In the genomic region with DNA sequence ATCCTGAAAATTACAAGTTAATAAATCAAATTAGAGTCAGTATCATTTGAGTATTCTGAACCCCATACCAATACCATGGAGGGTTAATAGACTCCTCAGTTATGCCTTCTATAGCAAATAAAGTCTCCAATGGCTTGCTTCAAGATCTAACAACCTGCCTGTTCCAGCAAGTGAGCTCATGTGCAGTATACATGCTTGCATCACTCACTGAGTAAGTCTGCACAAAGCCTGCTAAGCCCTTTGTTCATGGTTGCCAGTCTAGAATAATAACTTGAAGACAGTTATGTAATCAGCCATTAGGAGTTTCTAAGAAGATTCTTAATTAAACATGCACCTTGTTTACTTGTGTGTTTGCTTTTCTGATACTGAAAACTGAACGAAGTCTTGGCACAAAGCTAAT, we compare ENCODE assay signal across 23 mouse cellular contexts.
DNase-seq lines count a peak whose midpoint lies in the region; ATAC-seq and TF ChIP-seq lines count a peak whose summit lies in the region.
"Had no signal": no experiment of that assay in that cellular context is flagged by ENCODE, and none has a peak within 500 bp of the region (broad histone marks: within the 10 kb centered on the region; RNA-seq: fewer than 3 reads in every experiment).

No protein-coding gene starts in this region.

- no peak overlapping the region for H3K4me2 ChIP-seq in forebrain, embryonic 13.5 days
- H3K4me2 ChIP-seq in forebrain, embryonic 15.5 days (replicated peaks), result no peak overlapping the region
- H3K4me2 ChIP-seq in midbrain, embryonic 11.5 days, result no peak overlapping the region
- H3K4me2 ChIP-seq in midbrain, postnatal 0 days (ENCODE audit: low read depth, low read length, poor library complexity, severe bottlenecking), result no peak overlapping the region
- H3K4me2 ChIP-seq in heart, embryonic 11.5 days, result no peak overlapping the region
- H3K4me2 ChIP-seq: heart, embryonic 13.5 days; hindbrain, embryonic 14.5 days had no signal

- H3K27ac ChIP-seq in forebrain, embryonic 13.5 days, result no peak overlapping the region
- no peak overlapping the region for H3K27ac ChIP-seq in forebrain, embryonic 15.5 days (replicated peaks)
- no peak overlapping the region for H3K27ac ChIP-seq in midbrain, embryonic 11.5 days (ENCODE audit: low read depth, low read length)
- no peak overlapping the region for H3K27ac ChIP-seq in midbrain, postnatal 0 days (ENCODE audit: low read depth, low read length)
- H3K27ac ChIP-seq in heart, embryonic 11.5 days (ENCODE audit: low read depth, low read length), result no peak overlapping the region
- H3K27ac ChIP-seq: heart, embryonic 13.5 days; hindbrain, embryonic 14.5 days; hindbrain, postnatal 0 days had no signal

- no peak overlapping the region for H3K4me3 ChIP-seq in forebrain, embryonic 13.5 days
- no peak overlapping the region for H3K4me3 ChIP-seq in forebrain, embryonic 15.5 days
- H3K4me3 ChIP-seq in midbrain, embryonic 11.5 days (ENCODE audit: low read depth, low read length), result no peak overlapping the region
- no peak overlapping the region for H3K4me3 ChIP-seq in midbrain, postnatal 0 days (ENCODE audit: low read depth, low read length)
- H3K4me3 ChIP-seq in heart, embryonic 11.5 days (ENCODE audit: low read depth, low read length), result no peak overlapping the region
- H3K4me3 ChIP-seq: heart, embryonic 13.5 days had no signal

- DNase-seq in midbrain, embryonic 11.5 days (ENCODE audit: low spot score, missing footprints), result peak; percentile 66
- no peak for DNase-seq in midbrain, postnatal 0 days (ENCODE audit: low spot score)
- peak; percentile 15 for DNase-seq in adipocyte (ENCODE audit: low spot score)
- peak; percentile 68 for DNase-seq in fat pad, adult 2 months (ENCODE audit: extremely low read depth, low read depth, low spot score)
- no peak for DNase-seq in lung, postnatal 4 days
- DNase-seq: adrenal gland, adult 8-10 months; adrenal gland, postnatal 25 days; cerebellum, adult 11-12 months; cerebellum, adult 8-10 months; cerebellum, postnatal 10 days; cerebellum, postnatal 36 days; gastrocnemius, postnatal 25 days; heart, postnatal 14 days; heart, postnatal 4 days; kidney, adult 18-20 months had no signal

- 42% methylated on average over 1 of the region's 1 CpGs for WGBS in forebrain, embryonic 13.5 days
- 37% methylated on average over 1 of the region's 1 CpGs for WGBS in forebrain, embryonic 15.5 days
- WGBS in midbrain, embryonic 11.5 days, result 80% methylated on average over 1 of the region's 1 CpGs
- WGBS in midbrain, postnatal 0 days, result 68% methylated on average over 1 of the region's 1 CpGs
- WGBS in heart, embryonic 11.5 days (ENCODE audit: insufficient replicate concordance), result 63% methylated on average over 1 of the region's 1 CpGs

- 0 out of 2 replicates have a peak, but pooled peaks have one; percentile 50 for ATAC-seq in forebrain, embryonic 13.5 days
- no peak for ATAC-seq in forebrain, embryonic 15.5 days (replicated peaks)
- ATAC-seq in midbrain, embryonic 11.5 days (ENCODE audit: low FRiP score), result no peak
- no peak for ATAC-seq in midbrain, postnatal 0 days (ENCODE audit: low FRiP score)
- ATAC-seq in heart, embryonic 11.5 days (replicated peaks; ENCODE audit: insufficient number of reproducible peaks, low FRiP score, low TSS enrichment), result no peak
- ATAC-seq: hindbrain, postnatal 0 days; inflammation-experienced regulatory T-cells, adult 6 months; intestine, embryonic 16.5 days had no signal

- peaks cover 10% of the 10 kb centered on the region; the same call in 1 of the 2 replicates for H3K4me1 ChIP-seq in forebrain, embryonic 13.5 days
- peaks cover 7% of the 10 kb centered on the region; the same call in 1 of the 2 replicates for H3K4me1 ChIP-seq in forebrain, embryonic 15.5 days
- H3K4me1 ChIP-seq in midbrain, embryonic 11.5 days (ENCODE audit: control insufficient read depth, insufficient read depth, low read length), result no peaks in the 10 kb centered on the region
- H3K4me1 ChIP-seq in midbrain, postnatal 0 days (ENCODE audit: insufficient read depth, low read length), result no peaks in the 10 kb centered on the region
- no peaks in the 10 kb centered on the region for H3K4me1 ChIP-seq in heart, embryonic 11.5 days (ENCODE audit: control insufficient read depth, insufficient read depth, low read length)

- TF ChIP-seq CTCF in midbrain, postnatal 0 days (IDR thresholded peaks at IDR 0.05), result no peak

- H3K9ac ChIP-seq in forebrain, embryonic 13.5 days, result no peak overlapping the region
- no peak overlapping the region for H3K9ac ChIP-seq in forebrain, embryonic 15.5 days (replicated peaks)
- no peak overlapping the region for H3K9ac ChIP-seq in midbrain, embryonic 11.5 days (ENCODE audit: low read length)
- no peak overlapping the region for H3K9ac ChIP-seq in midbrain, postnatal 0 days (replicated peaks; ENCODE audit: low read length, poor library complexity, severe bottlenecking)
- H3K9ac ChIP-seq in heart, embryonic 11.5 days (ENCODE audit: low read depth, low read length), result no peak overlapping the region
- H3K9ac ChIP-seq: heart, embryonic 13.5 days; hindbrain, embryonic 14.5 days had no signal

- H3K9me3 ChIP-seq in forebrain, embryonic 13.5 days (replicated peaks), result no peaks in the 10 kb centered on the region
- H3K9me3 ChIP-seq in forebrain, embryonic 15.5 days, result no peaks in the 10 kb centered on the region
- no peaks in the 10 kb centered on the region for H3K9me3 ChIP-seq in midbrain, embryonic 11.5 days (ENCODE audit: control insufficient read depth, low read length)
- no peaks in the 10 kb centered on the region for H3K9me3 ChIP-seq in midbrain, postnatal 0 days (ENCODE audit: low read length)
- H3K9me3 ChIP-seq in heart, embryonic 11.5 days (replicated peaks; ENCODE audit: control insufficient read depth, low read length), result no peaks in the 10 kb centered on the region
- H3K9me3 ChIP-seq: heart, embryonic 13.5 days had no signal

- no peaks in the 10 kb centered on the region for H3K27me3 ChIP-seq in forebrain, embryonic 13.5 days
- H3K27me3 ChIP-seq in forebrain, embryonic 15.5 days, result no peaks in the 10 kb centered on the region
- no peaks in the 10 kb centered on the region for H3K27me3 ChIP-seq in midbrain, embryonic 11.5 days (ENCODE audit: control insufficient read depth, insufficient read depth, low read length)
- no peaks in the 10 kb centered on the region for H3K27me3 ChIP-seq in midbrain, postnatal 0 days (ENCODE audit: insufficient read depth, low read length)
- H3K27me3 ChIP-seq in heart, embryonic 11.5 days (ENCODE audit: control insufficient read depth, insufficient read depth, low read length), result no peaks in the 10 kb centered on the region
- H3K27me3 ChIP-seq: heart, embryonic 13.5 days had no signal

- H3K36me3 ChIP-seq in forebrain, embryonic 13.5 days (ENCODE audit: poor library complexity, severe bottlenecking), result no peaks in the 10 kb centered on the region
- no peaks in the 10 kb centered on the region for H3K36me3 ChIP-seq in forebrain, embryonic 15.5 days
- H3K36me3 ChIP-seq in midbrain, embryonic 11.5 days (ENCODE audit: control insufficient read depth, insufficient read depth, low read length), result no peaks in the 10 kb centered on the region
- H3K36me3 ChIP-seq in midbrain, postnatal 0 days (ENCODE audit: insufficient read depth, low read length), result no peaks in the 10 kb centered on the region
- H3K36me3 ChIP-seq in heart, embryonic 11.5 days (ENCODE audit: control insufficient read depth, insufficient read depth, low read length), result no peaks in the 10 kb centered on the region
- H3K36me3 ChIP-seq: heart, embryonic 13.5 days had no signal

Comparison
In these comparisons a context has a peak if more than half of its experiments do, and no peak if none do; other contexts are left out.
1. DNase-seq: peak in midbrain, embryonic 11.5 days (single experiment), adipocyte (single experiment) and fat pad, adult 2 months (single experiment); none in midbrain, postnatal 0 days (single experiment) and lung, postnatal 4 days (0 of 2).